Mouse (Mus musculus) lung, embryonic 14.5 days (tissue): ENCODE results near the gene Tmem209. TPM values are rescaled to one million over a fixed set of nuclear protein-coding genes. Genes with fewer than 3 reads are reported as not detected.

ENCODE experiments used
- ATAC-seq: fragments of 200-750 bp; cut with Nextera tagmentation; 2 replicates; pipeline ENCODE4 v1.8.0; 2017; ENCODE audit warnings: mild to moderate bottlenecking, moderate TSS enrichment, moderate library complexity; ENCODE audit not compliant: insufficient read depth
- DNase-seq: peaks from one replicate; pipeline ENCODE4 v3.0.0-alpha.2; 2015
- H3K27ac ChIP-seq: fragments of 300-500 bp; sonication (generic); 2 replicates; pipeline ENCODE4 v1.5.1; 2014; ENCODE audit warnings: low read depth, mild to moderate bottlenecking, moderate library complexity
- H3K27me3 ChIP-seq: fragments of 300-500 bp; sonication (generic); 2 replicates; pipeline ENCODE4 v1.6.1; 2014; ENCODE audit warnings: low read length, control low read depth; ENCODE audit not compliant: insufficient read depth
- H3K36me3 ChIP-seq: fragments of 300-500 bp; sonication (generic); 2 replicates; pipeline ENCODE4 v1.6.1; 2014; ENCODE audit warnings: control low read depth; ENCODE audit not compliant: insufficient read depth
- H3K4me1 ChIP-seq: fragments of 300-500 bp; sonication (generic); 2 replicates; pipeline ENCODE4 v1.6.1; 2014; ENCODE audit warnings: antibody characterized with exemption, control low read depth; ENCODE audit not compliant: insufficient read depth
- H3K4me2 ChIP-seq: fragments of 300-500 bp; sonication (generic); 2 replicates; pipeline ENCODE4 v1.6.1; 2014; ENCODE audit warnings: mild to moderate bottlenecking
- H3K4me3 ChIP-seq: fragments of 300-500 bp; sonication (generic); 2 replicates; pipeline ENCODE4 v1.5.1; 2014; ENCODE audit warnings: low read depth, low read length
- H3K9ac ChIP-seq: fragments of 300-500 bp; sonication (generic); 2 replicates; pipeline ENCODE4 v1.6.1; 2014
- H3K9me3 ChIP-seq: fragments of 300-500 bp; sonication (generic); 2 replicates; pipeline ENCODE4 v1.6.1; 2016; ENCODE audit warnings: low read depth, low read length, control low read depth
- CTCF ChIP-seq: IDR thresholded peaks from 2 replicates; pipeline ENCODE4 v1.5.1; 2016; ENCODE audit warnings: antibody characterized with exemption, low read depth
- WGBS: fragments of 180-500 bp; shearing (Covaris S2); extraction: QIAGEN DNeasy Blood & Tissue Kit; methylation state at CpG from one replicate; pipeline ENCODE4 v1.1.7; 2014; 5-methylcytosine and 5-hydroxymethylcytosine counted together
- polyA plus RNA-seq: library from polyadenylated mRNA; unstranded; fragments of >200 nt; fragmentation: Nextera tagmentation; extraction: Ambion mirVana; gene quantifications from 2 replicates; pipeline ENCODE4 v1.2.1, GENCODE M21; 2014

Tmem209 gene
- polyA plus RNA-seq, 1 experiment from 2014 or later, result 43.5 TPM

GRCm38 (mm10) chr6:30546571-30547273, 37.1 kb upstream of the Tmem209 start:
- ATAC-seq (peak; percentile 54), DNase-seq (peak; percentile 76)
- Histone ChIP-seq H3K36me3 (no peaks in the 10 kb centered on the region), H3K9ac (peak overlapping the region; percentile 52), H3K4me3 (peak overlapping the region; percentile 21), H3K27me3 (no peaks in the 10 kb centered on the region), H3K9me3 (no peaks in the 10 kb centered on the region), H3K27ac (peak overlapping the region; percentile 94), H3K4me2 (peak overlapping the region; percentile 62), H3K4me1 (peaks cover 32% of the 10 kb centered on the region)
- WGBS, result 11% methylated on average over 17 of the region's 17 CpGs
- TF ChIP-seq CTCF, result no peak

- no peaks in the 10 kb centered on the region for H3K36me3 ChIP-seq
- peak overlapping the region; percentile 63; the same call in 1 of the 2 replicates for H3K27ac ChIP-seq
- no peaks in the 10 kb centered on the region for H3K27me3 ChIP-seq
- DNase-seq, result no peak
- 58% methylated on average over 7 of the region's 7 CpGs for WGBS
- H3K9me3 ChIP-seq, result no peaks in the 10 kb centered on the region
- peaks cover 32% of the 10 kb centered on the region for H3K4me1 ChIP-seq
- TF ChIP-seq CTCF, result no peak
- no peak overlapping the region for H3K4me3 ChIP-seq
- ATAC-seq, result no peak
- H3K9ac ChIP-seq, result no peak overlapping the region
- no peak overlapping the region for H3K4me2 ChIP-seq
Measured at GRCm38 (mm10) chr6:30545689-30546088, 36.1 kb upstream of the Tmem209 start.

- no peak overlapping the region for H3K9ac ChIP-seq
- H3K4me3 ChIP-seq, result no peak overlapping the region
- 30% methylated on average over 8 of the region's 8 CpGs for WGBS
- 0 out of 2 replicates have a peak overlapping the region, but pooled peaks have one; percentile 48 for H3K27ac ChIP-seq
- no peak for TF ChIP-seq CTCF
- H3K4me1 ChIP-seq, result peaks cover 26% of the 10 kb centered on the region
- no peaks in the 10 kb centered on the region for H3K36me3 ChIP-seq
- H3K27me3 ChIP-seq, result no peaks in the 10 kb centered on the region
- DNase-seq (no peak), ATAC-seq (no peak)
- H3K4me2 ChIP-seq, result 0 out of 2 replicates have a peak overlapping the region, but pooled peaks have one; percentile 6
- H3K9me3 ChIP-seq, result no peaks in the 10 kb centered on the region
Measured at GRCm38 (mm10) chr6:30543851-30544250, 34.3 kb upstream of the Tmem209 start.

GRCm38 (mm10) chr6:30543077-30543476, 33.5 kb upstream of the Tmem209 start:
- Histone ChIP-seq H3K9ac (no peak overlapping the region), H3K9me3 (no peaks in the 10 kb centered on the region), H3K4me2 (no peak overlapping the region), H3K27ac (peak overlapping the region; percentile 48; the same call in 1 of the 2 replicates), H3K4me3 (no peak overlapping the region), H3K36me3 (no peaks in the 10 kb centered on the region), H3K4me1 (peaks cover 24% of the 10 kb centered on the region), H3K27me3 (no peaks in the 10 kb centered on the region)
- TF ChIP-seq CTCF, result no peak
- ATAC-seq, result no peak
- WGBS, result 34% methylated on average over 12 of the region's 12 CpGs
- DNase-seq, result peak; percentile 40

- no peak overlapping the region for H3K9ac ChIP-seq
- no peaks in the 10 kb centered on the region for H3K9me3 ChIP-seq
- no peaks in the 10 kb centered on the region for H3K27me3 ChIP-seq
- DNase-seq, result no peak
- no peak for TF ChIP-seq CTCF
- no peak overlapping the region for H3K4me3 ChIP-seq
- no peak for ATAC-seq
- WGBS, result 49% methylated on average over 6 of the region's 6 CpGs
- no peaks in the 10 kb centered on the region for H3K36me3 ChIP-seq
- H3K27ac ChIP-seq, result no peak overlapping the region
- H3K4me1 ChIP-seq, result peaks cover 26% of the 10 kb centered on the region
- no peak overlapping the region for H3K4me2 ChIP-seq
Measured at GRCm38 (mm10) chr6:30542277-30542676, 32.7 kb upstream of the Tmem209 start.

GRCm38 (mm10) chr6:30541009-30541799, 31.6 kb upstream of the Tmem209 start, which contains the start of gene Cpa2:
Gene Cpa2 (plus strand): TSS chr6:30541582.
- no peak within 1 kb of the TSS for H3K9ac ChIP-seq
- H3K36me3 ChIP-seq, result no peaks in the 10 kb centered on the region

GRCm38 (mm10) chr6:30538800-30539199, 29.2 kb upstream of the Tmem209 start:
- TF ChIP-seq CTCF, result no peak
- DNase-seq (no peak), ATAC-seq (peak; percentile 42; the same call in 1 of the 2 replicates)
- H3K27ac ChIP-seq, result peak overlapping the region; percentile 9; the same call in 1 of the 2 replicates
- 50% methylated on average over 5 of the region's 5 CpGs for WGBS
- H3K9ac ChIP-seq, result no peak overlapping the region
- H3K9me3 ChIP-seq, result no peaks in the 10 kb centered on the region
- H3K27me3 ChIP-seq, result no peaks in the 10 kb centered on the region
- peaks cover 15% of the 10 kb centered on the region for H3K4me1 ChIP-seq
- no peak overlapping the region for H3K4me2 ChIP-seq
- no peaks in the 10 kb centered on the region for H3K36me3 ChIP-seq
- no peak overlapping the region for H3K4me3 ChIP-seq

More at GRCm38 (mm10) chr6:30541009-30541799, 31.6 kb upstream of the Tmem209 start, which contains the start of gene Cpa2:
- Histone ChIP-seq H3K27me3 (no peaks in the 10 kb centered on the region), H3K9me3 (no peaks in the 10 kb centered on the region), H3K4me1 (peaks cover 20% of the 10 kb centered on the region), H3K4me3 (no peak within 1 kb of the TSS), H3K27ac (no peak within 1 kb of the TSS), H3K4me2 (no peak within 1 kb of the TSS)
- WGBS, result 51% methylated on average over 11 of the region's 11 CpGs
- ATAC-seq (no peak), DNase-seq (no peak)
- no peak for TF ChIP-seq CTCF
